Mouse (Mus musculus): ENCODE data around the gene Snta1.

Gene Snta1

DNA sequence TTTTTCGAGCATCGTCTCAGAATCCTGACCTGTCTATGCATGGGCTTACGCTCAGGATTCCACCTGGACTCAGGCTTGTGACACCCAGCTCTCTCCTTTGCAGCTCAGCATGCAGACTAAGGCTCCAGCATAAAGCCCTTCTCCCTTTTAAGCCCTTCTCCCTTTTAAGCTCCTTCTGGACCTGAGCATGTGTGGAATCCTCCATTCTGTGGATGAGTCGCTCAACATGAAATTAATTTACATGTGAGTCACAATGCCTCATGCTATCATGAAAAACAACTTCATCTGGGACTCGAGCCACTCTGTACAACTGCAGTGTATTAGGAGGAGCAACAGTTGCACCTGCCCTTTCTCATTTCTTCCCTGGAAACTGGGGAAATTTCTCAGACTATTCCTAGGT lies 14.3 kb upstream of the Snta1 start:
- DNase-seq (ENCODE audit: low spot score), result no peak

DNA sequence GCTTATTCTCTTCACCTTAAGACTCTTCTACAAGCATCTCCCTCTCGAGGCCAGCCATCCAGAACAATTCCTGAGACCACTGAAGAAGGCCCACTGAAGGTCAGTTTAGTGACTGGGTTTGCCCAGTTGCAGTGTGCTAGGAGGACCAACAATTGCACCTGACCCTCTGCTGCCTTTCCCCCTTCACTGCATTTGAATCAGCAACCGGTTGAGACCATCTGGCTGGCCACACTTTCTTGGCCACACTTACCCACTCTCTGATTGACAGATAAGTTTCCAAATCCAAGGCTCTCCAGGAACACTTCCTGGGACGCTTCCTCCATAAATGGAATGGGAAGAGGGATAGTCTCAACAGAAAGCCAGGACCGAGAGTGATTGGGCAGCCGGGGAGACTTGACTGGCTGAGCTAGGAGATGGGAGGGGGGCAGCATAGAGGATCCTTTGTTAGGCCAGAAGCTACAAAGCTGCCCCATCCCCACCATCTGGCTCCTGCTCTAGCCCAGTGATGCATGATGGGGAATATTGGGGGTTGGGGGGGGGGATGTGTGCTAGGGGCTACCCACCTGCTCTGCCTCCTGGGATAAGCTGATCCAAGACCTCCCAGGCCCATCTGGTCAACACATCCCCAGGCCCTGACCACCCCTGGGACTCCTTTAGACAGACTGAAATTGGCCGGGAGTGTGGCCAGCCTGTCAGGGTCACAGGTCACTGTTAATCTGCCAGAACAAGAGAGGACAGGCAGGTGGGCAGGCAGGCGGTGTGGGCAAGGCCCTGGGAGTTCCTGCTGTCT lies 13.2 kb upstream of the Snta1 start:
- DNase-seq (ENCODE audit: low spot score), result no peak

DNA sequence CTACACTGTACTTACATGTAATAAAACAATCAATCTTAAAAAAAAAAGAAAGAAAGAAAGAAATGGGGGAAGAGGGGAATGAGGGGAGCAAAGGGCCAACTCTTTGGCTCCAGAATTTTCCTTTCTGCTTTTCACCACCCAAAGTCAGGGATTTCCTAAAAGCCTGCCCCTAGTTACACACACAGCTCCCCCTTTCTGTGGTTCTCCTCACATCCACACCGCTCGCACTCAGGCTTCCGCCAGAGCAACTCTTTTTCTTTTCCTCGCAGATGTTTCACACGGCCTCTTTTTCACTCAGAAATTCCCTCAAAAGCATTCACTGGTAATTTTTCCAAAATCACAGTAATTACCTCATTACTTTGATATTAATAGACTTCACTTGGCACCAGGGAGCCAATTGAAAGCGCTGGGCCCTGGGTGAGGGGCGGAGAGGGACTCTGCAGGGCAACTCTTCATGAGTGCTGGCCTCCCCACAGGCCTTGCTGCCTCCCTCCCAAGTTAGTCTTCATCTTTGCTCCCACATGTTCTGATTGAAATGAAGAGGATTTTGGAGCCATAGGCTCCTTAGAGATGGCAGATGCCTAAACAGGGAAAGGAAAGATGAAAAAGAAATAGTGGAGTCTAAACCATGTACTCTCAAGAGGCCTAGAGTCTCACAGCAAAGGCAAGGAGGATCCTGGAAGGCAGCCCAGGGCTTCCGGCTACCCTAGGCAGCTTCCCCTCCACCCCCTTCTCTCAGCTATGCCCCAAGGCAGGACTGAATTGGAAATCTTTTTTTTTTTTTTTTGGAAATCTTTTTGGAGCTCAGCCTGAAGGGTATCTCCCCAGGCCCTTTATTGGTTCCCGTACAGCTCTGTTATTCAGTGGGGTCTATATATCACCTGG lies 12.0 kb upstream of the Snta1 start:
- DNase-seq (ENCODE audit: low spot score), result no peak

DNA sequence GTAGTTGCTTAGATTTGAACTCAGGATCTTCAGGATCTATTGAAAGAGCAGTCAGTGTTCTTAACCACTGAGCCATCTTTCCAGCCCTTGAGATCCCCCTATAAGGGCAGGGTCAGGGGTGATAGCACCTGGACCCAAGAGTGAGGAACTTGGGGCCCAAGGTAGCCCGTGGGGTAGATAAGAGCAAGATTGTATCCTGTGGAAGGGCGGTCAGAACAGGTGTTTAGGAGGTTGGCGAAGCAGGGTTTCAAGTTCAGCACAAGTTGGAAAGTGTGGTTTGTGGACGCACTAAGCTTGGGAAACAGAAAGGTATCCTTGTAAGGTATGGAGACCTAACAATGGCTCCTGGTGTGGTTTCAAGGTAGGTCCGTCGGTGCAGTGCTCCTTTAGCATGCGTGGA lies 10.1 kb upstream of the Snta1 start:
- DNase-seq (ENCODE audit: low spot score), result no peak

DNA sequence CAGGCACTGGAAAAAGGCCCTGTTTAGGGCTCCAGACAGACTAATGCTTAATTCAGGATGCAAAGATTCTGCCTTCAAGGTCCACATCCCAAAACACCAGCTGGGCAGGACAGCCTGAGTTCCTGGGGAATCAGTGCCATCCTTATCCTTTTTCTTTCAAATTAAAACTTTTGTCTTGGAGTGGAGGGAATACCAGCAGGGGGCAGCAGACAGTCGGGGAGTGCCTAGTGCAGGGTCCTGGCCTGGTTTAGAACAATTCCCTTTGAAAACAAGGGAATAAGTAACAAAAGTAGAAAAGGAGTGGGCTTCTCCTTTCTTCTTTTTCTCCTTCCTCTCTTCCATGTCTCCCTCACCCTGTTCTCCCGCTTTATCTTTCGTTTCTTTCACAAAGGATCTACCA lies 9.2 kb upstream of the Snta1 start:
- DNase-seq (ENCODE audit: low spot score), result peak; percentile 52

DNA sequence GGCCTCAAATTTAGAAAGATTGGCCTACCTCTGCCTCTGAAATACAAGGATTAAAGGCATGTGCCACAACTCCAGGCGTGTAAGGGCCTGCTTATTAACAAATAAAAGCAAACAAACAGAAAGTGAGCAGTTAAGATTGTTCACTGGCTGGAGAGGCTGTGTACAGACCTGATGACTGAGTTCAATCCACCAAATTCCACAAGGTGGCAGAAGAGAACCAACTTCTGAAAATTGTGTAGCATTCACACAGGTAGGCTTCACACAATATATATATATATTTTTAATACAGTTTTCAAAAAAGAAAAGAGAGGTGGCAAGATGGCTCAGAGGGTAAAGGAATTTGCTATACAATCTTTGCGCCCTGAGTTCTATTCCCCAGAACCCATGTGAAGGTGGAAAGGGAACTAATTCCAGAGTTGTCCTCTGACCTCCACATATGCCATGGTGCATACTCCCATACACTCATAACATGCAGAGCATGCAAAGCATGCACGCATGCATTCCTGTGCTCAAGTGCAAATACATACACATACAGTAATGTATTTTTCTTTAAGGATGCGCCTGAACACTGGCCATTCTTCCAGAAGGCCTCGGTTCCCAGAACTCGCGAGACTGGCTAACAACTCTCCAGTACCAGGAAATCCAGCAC lies 4.2 kb upstream of the Snta1 start:
- peak; percentile 46 for DNase-seq (ENCODE audit: low spot score)

DNA sequence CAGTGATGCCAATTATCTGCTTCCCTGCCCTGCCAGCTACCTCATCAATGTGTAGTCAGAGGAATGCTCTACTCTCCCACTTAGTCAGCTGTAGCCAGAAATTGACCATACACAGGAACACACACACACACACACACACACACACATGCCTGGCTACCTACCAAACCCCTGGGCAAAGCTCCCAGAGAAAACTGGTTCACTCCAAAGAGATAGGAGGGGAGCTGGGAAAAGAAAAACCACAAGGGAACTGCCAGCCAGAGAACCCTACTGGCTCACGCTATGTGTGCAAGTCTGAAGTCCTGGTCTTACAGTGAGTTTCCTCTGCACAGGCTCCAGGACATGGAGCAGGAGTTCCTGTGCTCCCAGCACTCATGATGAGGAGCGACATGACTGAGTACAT lies 2.5 kb upstream of the Snta1 start:
- no peak for DNase-seq (ENCODE audit: low spot score)

DNA sequence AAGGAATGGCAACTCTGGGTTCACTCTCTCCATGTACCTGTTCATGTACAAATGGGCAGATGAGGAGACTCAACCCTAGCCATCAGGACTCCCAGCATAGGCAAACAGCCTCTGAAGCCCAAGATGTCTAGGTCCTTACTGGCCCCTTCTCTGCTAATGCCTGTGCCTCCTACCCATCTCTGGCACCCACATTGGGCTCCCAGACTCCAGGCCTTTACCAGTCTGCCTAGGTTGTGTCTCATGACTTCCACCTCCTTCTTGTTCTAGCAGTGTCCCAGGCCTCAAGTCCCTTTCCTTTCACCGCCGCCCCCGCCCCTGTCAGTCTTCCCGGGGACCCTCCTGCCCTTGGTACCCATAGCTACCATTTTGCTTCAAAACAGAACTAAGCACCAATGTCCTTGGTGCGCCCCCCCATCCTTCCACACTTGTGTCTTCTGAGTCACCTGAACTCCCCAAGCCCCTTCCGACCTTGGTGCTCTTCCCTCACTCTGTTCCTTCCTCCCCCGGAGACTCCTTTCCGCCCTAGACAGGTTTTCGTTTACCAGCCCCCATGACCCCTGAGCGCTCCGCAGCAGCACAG lies 746 bp downstream of the Snta1 start:
- no peak for DNase-seq (ENCODE audit: low spot score)

DNA sequence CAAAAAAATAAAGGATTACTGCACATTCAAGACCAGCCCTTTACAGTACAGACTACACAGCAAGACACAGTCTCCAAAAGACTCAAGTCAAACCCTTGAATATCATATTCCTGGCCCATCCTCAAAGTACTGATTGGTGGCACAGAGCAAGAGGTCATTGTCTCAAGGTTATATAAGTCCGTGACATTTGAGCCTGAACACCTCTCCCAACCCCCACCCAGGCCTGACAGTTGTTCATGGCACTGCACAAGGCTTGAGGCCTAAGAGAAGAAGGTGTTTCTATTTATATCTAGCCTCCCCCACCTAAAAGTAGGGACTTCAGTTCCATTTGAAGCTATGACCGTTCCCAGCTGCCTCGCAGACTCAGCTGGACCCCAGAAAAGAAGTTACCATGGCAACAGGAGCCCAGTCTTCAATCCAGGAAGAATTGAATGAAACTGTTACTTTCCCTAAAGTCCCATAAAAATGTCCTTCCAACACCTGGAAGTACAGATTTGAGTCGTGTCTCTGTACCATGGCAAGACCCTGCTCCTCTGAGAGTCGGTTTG lies 2.4 kb downstream of the Snta1 start:
- DNase-seq (ENCODE audit: low spot score), result no peak

DNA sequence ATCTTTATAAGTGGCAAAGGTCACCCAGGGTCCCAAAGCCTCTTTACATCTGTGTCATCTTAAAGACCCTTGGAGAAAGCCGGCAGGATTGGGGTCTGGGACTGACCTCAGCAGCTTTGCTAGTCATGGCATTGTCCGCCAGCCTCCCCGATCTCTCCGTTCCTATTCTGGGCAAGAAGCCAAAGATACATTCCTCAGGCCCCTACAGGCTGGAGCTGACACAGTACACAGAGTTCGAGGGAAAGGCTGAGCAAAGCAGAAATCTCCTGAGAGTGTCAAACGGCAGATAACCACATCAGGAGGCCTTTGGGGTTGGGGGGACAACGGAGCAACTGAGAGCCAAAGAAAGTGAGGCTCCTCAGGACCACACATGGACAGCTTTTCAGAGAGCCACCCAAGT lies 5.1 kb downstream of the Snta1 start:
- DNase-seq (ENCODE audit: low spot score), result no peak

DNA sequence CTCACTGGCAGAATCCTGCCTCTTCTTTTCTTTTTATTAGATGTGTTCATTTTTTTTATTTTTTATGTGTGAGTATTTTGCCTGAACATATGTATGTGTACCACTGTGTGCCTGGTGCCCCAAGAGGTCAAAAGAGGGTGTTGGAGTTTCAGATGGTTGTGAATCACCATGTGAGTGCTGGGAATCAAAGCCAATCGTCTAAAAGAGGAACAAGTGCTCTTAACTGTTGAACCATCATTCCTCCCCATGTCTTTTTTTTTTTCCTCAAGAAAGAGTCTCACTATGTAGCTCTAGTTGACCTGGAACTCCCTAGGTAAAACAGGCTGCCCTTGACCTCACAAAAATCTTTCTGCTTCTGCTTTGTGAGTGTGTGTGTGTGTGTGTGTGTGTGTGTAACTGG lies 5.9 kb downstream of the Snta1 start:
- no peak for DNase-seq (ENCODE audit: low spot score)

DNA sequence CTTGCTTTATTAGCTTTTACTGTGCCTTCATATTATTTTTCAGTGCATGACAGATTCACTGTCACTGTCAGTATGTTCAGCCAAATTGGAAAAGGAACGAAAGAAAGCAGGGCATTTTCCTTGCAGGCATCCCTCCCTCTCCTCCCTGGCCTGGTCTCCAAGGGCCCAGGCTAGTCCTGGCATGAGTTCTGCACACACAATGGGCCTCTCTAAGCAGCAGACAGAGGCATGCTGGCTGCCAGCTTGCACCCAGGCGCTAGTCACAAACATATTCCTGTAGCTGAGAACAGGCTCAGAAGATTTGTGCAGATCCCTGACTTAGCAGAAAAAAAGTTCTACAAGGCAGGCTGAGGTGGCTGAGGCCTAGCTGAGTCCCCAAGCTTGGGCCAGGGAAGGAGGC lies 8.6 kb downstream of the Snta1 start:
- no peak for DNase-seq (ENCODE audit: low spot score)

DNA sequence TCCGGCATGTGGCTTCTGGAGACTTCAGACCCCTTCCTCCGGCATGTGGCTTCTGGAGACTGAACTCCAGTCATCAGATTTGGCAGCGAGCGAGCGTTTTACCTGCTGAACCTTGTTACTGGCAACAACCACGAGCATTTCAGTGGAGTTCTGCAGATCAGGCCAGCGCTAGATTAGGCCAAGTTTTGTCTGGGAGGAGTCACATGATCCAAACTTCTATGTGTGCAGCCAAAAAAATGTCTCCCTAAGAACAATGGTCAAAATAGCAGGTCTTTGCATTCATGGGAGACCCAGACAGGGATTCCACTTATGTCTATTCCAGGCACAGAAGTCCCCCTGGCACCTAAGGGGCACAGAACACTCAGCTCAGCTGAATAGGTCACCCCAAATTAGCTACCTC lies 9.6 kb downstream of the Snta1 start:
- no peak for DNase-seq (ENCODE audit: low spot score)

DNA sequence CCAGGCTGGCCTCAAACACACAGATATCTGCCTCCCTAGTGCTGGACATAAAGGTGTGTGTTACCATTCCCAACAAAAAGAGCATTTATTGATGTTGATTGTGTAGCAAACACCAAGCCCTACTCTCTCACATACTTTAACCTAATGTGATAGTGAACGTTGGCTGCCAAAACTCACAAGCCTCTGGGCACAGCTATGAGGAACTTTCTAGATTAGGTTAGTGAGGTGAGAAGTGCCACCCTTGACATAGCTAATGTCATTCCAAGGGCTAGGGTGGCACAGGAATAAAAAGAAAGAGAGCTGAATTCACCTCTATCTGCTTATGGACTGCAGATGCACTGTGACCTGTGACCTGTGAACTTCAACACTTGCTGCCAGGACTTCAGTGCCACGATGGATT lies 11.4 kb downstream of the Snta1 start:
- no peak for DNase-seq (ENCODE audit: low spot score)

DNA sequence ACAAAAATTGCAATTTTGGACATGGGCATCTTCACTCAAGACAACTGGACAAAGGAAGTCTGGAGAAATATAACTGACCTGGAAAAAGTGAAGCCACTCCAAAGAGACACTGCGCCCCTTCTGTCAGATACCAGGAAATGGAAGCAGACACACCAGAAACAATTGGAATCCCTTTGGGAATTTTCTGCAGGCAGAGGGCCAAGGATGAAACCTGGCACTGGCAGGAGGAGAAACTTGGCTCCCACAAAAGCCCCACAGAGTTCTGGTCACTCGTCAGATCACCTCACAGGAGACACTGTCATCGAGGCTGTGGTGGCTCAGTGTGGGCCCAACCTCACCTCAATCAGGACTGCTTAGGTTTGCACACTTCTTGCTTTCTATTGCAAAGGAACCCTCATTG lies 13.3 kb downstream of the Snta1 start:
- DNase-seq (ENCODE audit: low spot score), result no peak

DNA sequence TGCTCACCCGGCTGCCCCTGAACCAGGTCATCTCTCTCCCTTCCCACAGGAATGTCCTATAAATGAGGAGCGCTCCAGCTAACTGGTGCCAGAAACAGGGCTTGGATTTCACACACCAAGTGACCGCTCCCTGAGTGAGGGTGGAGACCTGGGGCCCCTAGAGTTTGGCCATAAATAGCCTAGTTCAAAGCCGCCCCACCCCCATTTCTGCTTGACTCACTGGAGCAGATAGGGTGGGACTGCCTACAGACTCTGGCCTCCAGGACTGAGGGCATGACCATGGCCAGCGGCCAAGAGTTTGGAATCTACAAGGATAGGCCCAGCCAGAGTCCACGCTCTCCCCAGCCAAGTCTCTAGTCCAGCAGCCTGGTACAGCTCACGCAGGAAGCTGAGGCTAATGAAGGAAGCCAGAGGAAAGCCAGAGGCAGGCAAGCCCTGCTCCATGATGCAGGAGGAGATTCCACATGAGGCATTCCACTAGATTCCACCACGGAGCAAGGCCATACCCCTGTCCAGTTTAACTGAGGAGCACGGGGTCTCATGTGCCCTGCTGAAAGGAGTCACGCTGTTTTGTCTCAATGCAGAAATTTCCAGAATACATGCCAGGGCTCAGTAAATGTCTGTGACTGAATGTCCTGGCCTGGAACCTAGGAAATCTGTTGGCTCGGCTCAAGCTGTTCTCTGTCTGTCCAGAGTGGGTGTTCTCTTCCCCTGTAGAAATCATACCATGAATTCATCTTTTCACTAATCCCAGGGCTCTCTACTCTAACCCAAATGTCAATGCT lies 17.5 kb downstream of the Snta1 start:
- no peak for DNase-seq (ENCODE audit: low spot score)

DNA sequence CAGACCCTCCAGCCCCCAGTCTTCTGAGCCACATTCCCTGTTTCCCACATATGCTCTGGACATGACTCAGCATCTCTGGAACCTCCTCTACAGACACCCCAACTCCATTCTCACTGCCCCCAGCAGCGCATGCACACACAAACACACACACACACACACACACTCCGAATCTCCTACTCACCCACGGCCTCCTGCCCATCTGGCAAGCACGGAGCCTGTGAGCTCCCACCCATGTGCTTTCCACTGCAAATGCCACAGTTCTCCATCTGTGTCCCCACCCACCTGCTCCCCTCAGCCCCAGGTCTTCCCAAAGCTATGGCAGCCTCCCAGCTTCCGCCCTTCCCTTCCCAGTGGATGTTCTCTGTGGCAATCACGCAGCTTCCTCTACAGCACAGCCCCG lies 28.8 kb downstream of the Snta1 start:
- DNase-seq (ENCODE audit: low spot score), result no peak

DNA sequence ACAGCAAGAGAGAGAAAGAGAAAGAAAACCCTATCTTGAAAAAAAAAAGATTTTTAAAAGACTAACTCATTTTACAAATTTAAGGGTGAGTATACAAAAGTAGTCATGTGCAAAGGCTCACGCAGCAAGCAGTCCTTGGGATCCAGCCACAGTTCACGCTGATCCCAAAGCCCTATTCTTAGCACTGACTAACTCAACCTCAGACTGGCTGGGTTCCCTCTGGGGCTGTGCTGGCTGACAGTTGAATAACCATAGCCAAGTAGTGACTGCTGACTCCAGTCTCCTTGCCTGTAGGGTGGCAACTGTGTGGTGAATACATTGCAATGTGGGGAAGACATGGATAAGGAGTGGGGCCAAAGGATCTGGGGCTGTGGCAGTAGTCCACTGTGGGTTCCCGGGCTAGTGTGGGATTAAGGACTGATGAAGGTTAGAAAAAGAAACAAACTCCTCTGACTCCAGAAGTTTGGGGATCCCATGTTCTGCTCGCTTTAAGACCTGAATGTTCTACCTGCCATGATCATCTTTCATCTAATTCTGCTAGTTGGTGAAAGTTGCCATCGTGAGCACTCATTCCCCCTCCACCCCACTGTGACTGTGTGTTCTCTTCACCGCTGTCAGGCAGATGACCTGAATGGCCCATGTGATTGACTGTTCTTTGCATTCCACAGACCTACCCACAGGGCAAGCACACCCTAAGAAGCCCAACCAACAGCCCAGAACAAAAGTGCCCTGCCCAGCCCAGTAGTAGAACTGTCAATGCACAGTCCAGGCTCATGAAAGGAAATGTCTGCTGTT lies 32.9 kb downstream of the Snta1 start:
- DNase-seq (ENCODE audit: low spot score), result no peak

DNA sequence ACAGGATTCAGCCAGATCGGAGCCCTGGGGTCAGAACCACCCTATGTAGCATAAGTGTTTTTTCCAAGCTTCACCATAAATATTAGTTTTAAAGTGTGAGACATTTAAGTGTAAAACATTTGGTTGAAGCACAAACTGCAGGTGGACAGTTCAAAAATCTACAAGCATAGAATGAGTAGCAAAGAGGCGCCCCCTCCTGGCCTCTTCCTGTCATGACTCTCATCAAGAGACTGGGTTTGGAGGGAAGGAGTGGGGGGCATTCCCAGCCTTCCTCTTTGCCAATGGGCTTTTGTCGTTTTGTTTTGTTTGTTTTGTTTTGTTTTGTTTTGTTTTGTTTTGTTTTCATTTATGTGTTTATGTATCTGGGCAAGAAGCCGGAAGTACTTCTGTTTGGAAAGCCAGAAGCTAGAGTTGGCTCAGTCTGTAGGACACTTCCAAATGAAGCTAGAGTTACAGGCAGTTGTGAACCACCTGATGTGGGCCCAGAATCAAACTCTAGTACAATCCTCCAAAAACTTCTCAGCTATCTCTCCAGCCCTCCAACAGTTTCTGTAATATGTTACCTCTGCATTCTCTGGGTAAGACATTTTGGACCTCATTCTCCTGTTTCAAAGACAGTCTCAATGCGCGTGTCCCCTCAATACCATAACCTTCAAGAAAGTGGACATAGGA lies 33.8 kb downstream of the Snta1 start:
- peak; percentile 77 for DNase-seq (ENCODE audit: low spot score)
